Mouse (Mus musculus): Measurements from ENCODE around the gene Zfp169.

DNA sequence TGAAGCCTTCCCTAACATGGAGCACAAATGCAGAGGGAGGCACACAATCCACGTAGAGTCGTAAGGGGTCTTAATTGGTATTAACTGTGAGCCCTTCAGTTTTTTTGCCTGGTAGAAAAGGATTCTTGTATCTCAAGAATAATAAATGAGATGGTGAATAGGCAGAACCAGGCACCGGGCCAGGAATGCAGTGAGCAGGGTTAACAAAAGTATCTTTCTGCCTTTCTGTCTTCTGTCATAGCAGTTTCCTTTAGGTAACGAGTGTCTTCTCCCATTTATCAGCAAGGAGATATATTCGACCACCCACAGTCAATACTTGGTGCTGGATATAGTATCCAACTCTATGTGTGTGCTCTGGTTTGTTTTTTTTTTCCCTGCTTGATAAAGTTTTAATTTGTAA, 40.3 kb upstream of the Zfp169 start:
- TF ChIP-seq CTCF (IDR thresholded peaks at IDR 0.05; ENCODE audit: insufficient read depth, low read depth, low read length) (no peak), POLR2A (IDR thresholded peaks at IDR 0.05; ENCODE audit: insufficient read depth, low read depth, low read length) (no peak)

All from olfactory bulb, adult 2 months (tissue).